In the genomic region with DNA sequence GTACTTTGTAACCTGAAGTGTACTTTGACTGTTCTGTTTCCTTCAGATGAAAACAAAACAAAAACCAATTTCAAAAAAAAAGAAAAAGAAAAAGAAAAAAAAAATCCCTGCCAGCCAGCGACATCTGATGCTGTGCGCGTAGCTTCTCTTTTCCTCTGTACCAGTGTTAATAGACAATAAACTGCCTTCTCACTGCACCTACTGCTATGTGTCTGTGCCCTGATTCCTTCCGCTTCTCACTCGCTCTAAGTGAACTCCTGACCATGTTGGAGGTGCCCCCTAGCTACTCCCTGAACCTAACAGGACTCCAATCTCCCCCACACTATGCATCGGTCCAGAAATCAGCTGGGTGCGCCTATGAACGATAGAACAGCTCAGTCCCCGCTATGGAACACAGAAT, we compare ENCODE assay signal across 8 mouse cellular contexts. TPM values are rescaled to one million over a fixed set of nuclear protein-coding genes. Genes with fewer than 3 reads are reported as not detected.
DNase-seq lines count a peak whose midpoint lies in the region; ATAC-seq lines count a peak whose summit lies in the region.

Gene Akap2, plus strand, starts transcription at position 304 of the 400 bp plus-strand sequence.

- no peaks in the 10 kb centered on the region for H3K27me3 ChIP-seq in lung, embryonic 15.5 days
- H3K27me3 ChIP-seq in embryonic facial prominence, embryonic 15.5 days: no peaks in the 10 kb centered on the region
- peaks cover 26% of the 10 kb centered on the region for H3K27me3 ChIP-seq in midbrain, embryonic 10.5 days (ENCODE audit: low read depth, poor library complexity, severe bottlenecking)

- no peaks in the 10 kb centered on the region for H3K36me3 ChIP-seq in lung, embryonic 15.5 days
- no peaks in the 10 kb centered on the region for H3K36me3 ChIP-seq in embryonic facial prominence, embryonic 15.5 days
- H3K36me3 ChIP-seq in midbrain, embryonic 10.5 days: no peaks in the 10 kb centered on the region

- no peaks in the 10 kb centered on the region for H3K9me3 ChIP-seq in lung, embryonic 15.5 days
- H3K9me3 ChIP-seq in embryonic facial prominence, embryonic 15.5 days (replicated peaks): no peaks in the 10 kb centered on the region
- H3K9me3 ChIP-seq in midbrain, embryonic 10.5 days (replicated peaks): no peaks in the 10 kb centered on the region

- no peak within 1 kb of the TSS for H3K9ac ChIP-seq in lung, embryonic 15.5 days
- no peak within 1 kb of the TSS for H3K9ac ChIP-seq in embryonic facial prominence, embryonic 15.5 days

- ATAC-seq in lung, embryonic 15.5 days (ENCODE audit: borderline replicate concordance, extremely low read depth, low FRiP score, low TSS enrichment): no peak
- ATAC-seq in embryonic facial prominence, embryonic 15.5 days (ENCODE audit: insufficient number of reproducible peaks, low FRiP score, low TSS enrichment, low read depth): no peak
- no peak for ATAC-seq in cerebellum, adult (ENCODE audit: insufficient number of reproducible peaks, low FRiP score, low TSS enrichment)

- WGBS in lung, embryonic 15.5 days: 87% methylated on average over 9 of the region's 9 CpGs
- 77% methylated on average over 9 of the region's 9 CpGs for WGBS in embryonic facial prominence, embryonic 15.5 days
- 78% methylated on average over 9 of the region's 9 CpGs for WGBS in midbrain, embryonic 10.5 days

- H3K27ac ChIP-seq in lung, embryonic 15.5 days: no peak within 1 kb of the TSS
- H3K27ac ChIP-seq in embryonic facial prominence, embryonic 15.5 days (replicated peaks): no peak within 1 kb of the TSS
- H3K27ac ChIP-seq in midbrain, embryonic 10.5 days (replicated peaks): no peak within 1 kb of the TSS

- no peak for DNase-seq in lung, postnatal 36 days
- DNase-seq in heart, postnatal 4 days: no peak
- DNase-seq in midbrain, embryonic 10.5 days (ENCODE audit: low spot score): no peak
- no peak for DNase-seq in cerebellum, postnatal 25 days
- DNase-seq in Muller cell, postnatal 12 days (ENCODE audit: inconsistent ontology term): no peak

- no peak within 1 kb of the TSS for H3K4me3 ChIP-seq in lung, embryonic 15.5 days
- H3K4me3 ChIP-seq in embryonic facial prominence, embryonic 15.5 days (replicated peaks): no peak within 1 kb of the TSS
- no peak within 1 kb of the TSS for H3K4me3 ChIP-seq in midbrain, embryonic 10.5 days

- 0 out of 2 replicates have a peak, but pooled peaks cover 4% of the 10 kb centered on the region for H3K4me1 ChIP-seq in lung, embryonic 15.5 days
- H3K4me1 ChIP-seq in embryonic facial prominence, embryonic 15.5 days: peaks cover 6% of the 10 kb centered on the region; the same call in 1 of the 2 replicates
- peaks cover 23% of the 10 kb centered on the region for H3K4me1 ChIP-seq in midbrain, embryonic 10.5 days

- H3K4me2 ChIP-seq in lung, embryonic 15.5 days: no peak within 1 kb of the TSS
- no peak within 1 kb of the TSS for H3K4me2 ChIP-seq in embryonic facial prominence, embryonic 15.5 days (replicated peaks)

RNA-seq across cellular contexts. Expression of gene Akap2, which starts in this region (rescaled TPM):
- polyA plus RNA-seq in lung, embryonic 15.5 days (2015; fragmentation: Nextera tagmentation; extraction: Ambion mirVana): 45.5 and 47.0 TPM in 2 replicates
- 23.1 and 24.6 TPM in 2 replicates for polyA plus RNA-seq in embryonic facial prominence, embryonic 15.5 days (2015; fragmentation: Nextera tagmentation; extraction: Ambion mirVana)
- 100 to 1,000 TPM; 160 TPM for total RNA-seq in heart, postnatal 4 days (2021)
- 22.2 and 26.3 TPM in 2 replicates for polyA plus RNA-seq in midbrain, embryonic 10.5 days (2016; fragmentation: Nextera tagmentation; extraction: Ambion mirVana)
